8 mouse cellular contexts compared by ENCODE assay signal in genomic region chr5:123699198-123699597, GRCm38 (mm10). TPM values are rescaled to one million over a fixed set of nuclear protein-coding genes. Genes with fewer than 3 reads are reported as not detected.
DNase-seq lines count a peak whose midpoint lies in the region; ATAC-seq and TF ChIP-seq lines count a peak whose summit lies in the region.

No protein-coding gene starts in this region.

- in situ Hi-C loops in ES-E14 (cut with MboI; ENCODE audit: low sequenced_read_pairs in 2 of 2, unreplicated experiment in 2 of 2): no loop called here

- H3K27ac ChIP-seq in ES-E14 (ENCODE audit: insufficient read depth, low read depth, low read length, poor library complexity, severe bottlenecking): no peak overlapping the region
- H3K27ac ChIP-seq in kidney, postnatal 0 days: no peak overlapping the region

- DNase-seq in 416B (ENCODE audit: low read depth): peak; percentile 84
- peak; percentile 68 for DNase-seq in ES-E14 (ENCODE audit: low read depth, low spot score)
- peak; percentile 76 for DNase-seq in cerebellum, adult 11 months
- DNase-seq in frontal cortex, postnatal 25 days (ENCODE audit: low spot score in 2 of 2): peak; percentile 19 to 50
- DNase-seq in kidney, postnatal 0 days (ENCODE audit: low spot score): peak; percentile 90
- DNase-seq in lung, adult 2 months: peak; percentile 75
- peak; percentile 49 to 83 for DNase-seq in right cerebral cortex, postnatal 10 days (ENCODE audit: low spot score in 2 of 2)
- peak; percentile 52 to 75 for DNase-seq in urinary bladder, postnatal 4 days (ENCODE audit: low spot score in 2 of 2)

- 0 out of 2 replicates have a peak, but pooled peaks have one; percentile 40 for ATAC-seq in kidney, postnatal 0 days (replicated peaks; ENCODE audit: low FRiP score, low read depth)

- H3K9me3 ChIP-seq in ES-E14 (ENCODE audit: control insufficient read depth, insufficient read depth, low read depth, low read length): no peaks in the 10 kb centered on the region
- H3K9me3 ChIP-seq in kidney, postnatal 0 days (replicated peaks; ENCODE audit: low read length): no peaks in the 10 kb centered on the region

- H3K4me2 ChIP-seq in kidney, postnatal 0 days (ENCODE audit: low read length): no peak overlapping the region

- 18% methylated on average over 3 of the region's 3 CpGs for WGBS in kidney, postnatal 0 days
- 24% methylated on average over 3 of the region's 3 CpGs for WGBS in lung, adult 2 months

- no peak overlapping the region for H3K4me3 ChIP-seq in ES-E14 (ENCODE audit: insufficient read depth in 1 of 2, low read depth in 1 of 2, low read length in 2 of 2, poor library complexity in 1 of 2, severe bottlenecking in 1 of 2)
- no peak overlapping the region for H3K4me3 ChIP-seq in kidney, postnatal 0 days (replicated peaks; ENCODE audit: low read depth, low read length)
- no peak overlapping the region for H3K4me3 ChIP-seq in lung, adult 2 months (replicated peaks; ENCODE audit: extremely low read depth, low read depth, low read length)

- H3K27me3 ChIP-seq in kidney, postnatal 0 days (ENCODE audit: insufficient read depth, low read length): no peaks in the 10 kb centered on the region

- no peak for TF ChIP-seq POLR2A in lung, adult 2 months (IDR thresholded peaks at IDR 0.05; ENCODE audit: borderline replicate concordance, extremely low read depth, low read depth, low read length)

- peaks cover 44% of the 10 kb centered on the region for H3K36me3 ChIP-seq in ES-E14 (ENCODE audit: control insufficient read depth, insufficient read depth, low read length, poor library complexity, severe bottlenecking)
- H3K36me3 ChIP-seq in kidney, postnatal 0 days (ENCODE audit: insufficient read depth, low read length): peaks cover 42% of the 10 kb centered on the region

- no peaks in the 10 kb centered on the region; a peak in 1 of 4 replicates for H3K4me1 ChIP-seq in ES-E14 (ENCODE audit: control insufficient read depth in 2 of 2, insufficient read depth in 2 of 2, low read length in 2 of 2, poor library complexity in 1 of 2)
- no peaks in the 10 kb centered on the region for H3K4me1 ChIP-seq in kidney, postnatal 0 days (replicated peaks; ENCODE audit: insufficient read depth, low read length)
- H3K4me1 ChIP-seq in lung, adult 2 months (ENCODE audit: control insufficient read depth, insufficient read depth, low read length): peaks cover 2% of the 10 kb centered on the region; the same call in 1 of the 2 replicates

- TF ChIP-seq CTCF in kidney, postnatal 0 days (IDR thresholded peaks at IDR 0.05; ENCODE audit: low read depth): peak; percentile 93
- TF ChIP-seq CTCF in lung, adult 2 months (IDR thresholded peaks at IDR 0.05; ENCODE audit: insufficient read depth, low read length): peak; percentile 81

- no peak overlapping the region for H3K9ac ChIP-seq in ES-E14 (ENCODE audit: insufficient read depth, low read depth, low read length, poor library complexity, severe bottlenecking)
- no peak overlapping the region for H3K9ac ChIP-seq in kidney, postnatal 0 days (ENCODE audit: low read depth, low read length)

TF ChIP-seq in ES-E14, 5 proteins besides CTCF, POLR2A, EP300 and RAD21:
- TF ChIP-seq ZNF384 (IDR thresholded peaks at IDR 0.05; ENCODE audit: low read depth, low read length) (no peak), CHD2 (IDR thresholded peaks at IDR 0.05; ENCODE audit: low read depth, low read length) (no peak), HCFC1 (IDR thresholded peaks at IDR 0.05; ENCODE audit: borderline replicate concordance, insufficient read depth, low read length) (no peak), MAFK (IDR thresholded peaks at IDR 0.05; ENCODE audit: insufficient read depth, low read depth, low read length) (no peak), ZC3H11A (IDR thresholded peaks at IDR 0.05; ENCODE audit: borderline replicate concordance, low read depth, low read length) (no peak)

RNA-seq across cellular contexts. Expression of gene Clip1, which starts 14.8 kb away (rescaled TPM):
- total RNA-seq in ES-E14 (2012; rRNA removed): 10.3 and 11.8 TPM in 2 replicates
- 21.6 and 26.8 TPM in 2 replicates for polyA plus RNA-seq in kidney, postnatal 0 days (2015; fragmentation: Nextera tagmentation; extraction: Ambion mirVana)
- 30.3 and 49.8 TPM in 2 replicates for polyA plus RNA-seq in lung, adult 2 months (2012; rRNA removed)

RNA-seq across cellular contexts. Expression of gene Zcchc8, which starts 21.7 kb away (rescaled TPM):
- 33.0 and 35.2 TPM in 2 replicates for total RNA-seq in ES-E14 (2012; rRNA removed)
- polyA plus RNA-seq in kidney, postnatal 0 days (2015; fragmentation: Nextera tagmentation; extraction: Ambion mirVana): 59.1 and 63.8 TPM in 2 replicates
- 26.8 and 29.5 TPM in 2 replicates for polyA plus RNA-seq in lung, adult 2 months (2012; rRNA removed)

RNA-seq across cellular contexts. Expression of gene Rsrc2, which starts 50.0 kb away (rescaled TPM):
- total RNA-seq in ES-E14 (2012; rRNA removed): 93.2 and 106 TPM in 2 replicates
- polyA plus RNA-seq in kidney, postnatal 0 days (2015; fragmentation: Nextera tagmentation; extraction: Ambion mirVana): 117 and 120 TPM in 2 replicates
- polyA plus RNA-seq in lung, adult 2 months (2012; rRNA removed): 8.7 and 16.0 TPM in 2 replicates

RNA-seq across cellular contexts. Expression of gene Kntc1, which starts 50.3 kb away (rescaled TPM):
- total RNA-seq in ES-E14 (2012; rRNA removed): 71.3 and 75.8 TPM in 2 replicates
- 9.4 and 10.7 TPM in 2 replicates for polyA plus RNA-seq in kidney, postnatal 0 days (2015; fragmentation: Nextera tagmentation; extraction: Ambion mirVana)
- polyA plus RNA-seq in lung, adult 2 months (2012; rRNA removed): 0.34 and 1.3 TPM in 2 replicates

Comparison
In these comparisons a context has a peak if more than half of its experiments do, and no peak if none do; other contexts are left out.
1. DNase-seq: peak in every context shown above with its lines; median percentile 90 in kidney, postnatal 0 days; 84 in 416B; 76 in cerebellum, adult 11 months; 75 in lung, adult 2 months; 68 in ES-E14; 66 in right cerebral cortex, postnatal 10 days; 64 in urinary bladder, postnatal 4 days; 34 in frontal cortex, postnatal 25 days.